Mouse (Mus musculus) heart, postnatal 36 days (tissue): ENCODE data around the gene Vmn2r74. TPM values are rescaled to one million over a fixed set of nuclear protein-coding genes. Genes with fewer than 3 reads are reported as not detected.

Source experiments
- DNase-seq, 2 experiments: peaks; one replicate each; pipeline ENCODE4 v3.0.0; 2021 to 2022
- intact Hi-C: fragments of 180-260 bp; cut with DNase I; formaldehyde crosslinking; loops from one replicate; pipeline ENCODE4 v1.15.1; 2025
- total RNA-seq, 2 experiments: library from RNA; stranded (reverse); gene quantifications; 2 replicates each; pipeline ENCODE4 v1.2.3; 2021

Vmn2r74 gene
- not detected for total RNA-seq

DNA sequence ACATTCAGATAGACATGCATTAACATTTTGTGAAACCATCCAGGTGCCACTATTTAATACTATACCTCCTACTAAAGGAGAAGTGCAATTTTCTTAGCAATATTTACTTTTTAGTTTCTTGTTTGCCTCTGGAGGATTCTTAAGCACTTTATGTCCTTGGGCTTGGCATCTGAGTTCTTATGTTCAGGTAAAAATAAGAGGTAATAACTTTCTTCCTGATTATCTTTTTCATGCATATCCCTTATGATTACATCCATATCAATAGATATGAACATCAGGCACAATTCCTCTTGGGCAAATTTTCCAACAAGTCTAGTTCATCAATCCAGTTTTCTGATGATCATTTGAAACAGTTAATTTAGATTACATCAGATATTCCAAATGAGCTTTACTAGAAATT lies at the start of gene Vmn2r74:
Gene Vmn2r74, minus strand, starts transcription at position 101 of the 400 bp plus-strand sequence.
- intact Hi-C loops, result no loop called here
- DNase-seq, result no peak

DNA sequence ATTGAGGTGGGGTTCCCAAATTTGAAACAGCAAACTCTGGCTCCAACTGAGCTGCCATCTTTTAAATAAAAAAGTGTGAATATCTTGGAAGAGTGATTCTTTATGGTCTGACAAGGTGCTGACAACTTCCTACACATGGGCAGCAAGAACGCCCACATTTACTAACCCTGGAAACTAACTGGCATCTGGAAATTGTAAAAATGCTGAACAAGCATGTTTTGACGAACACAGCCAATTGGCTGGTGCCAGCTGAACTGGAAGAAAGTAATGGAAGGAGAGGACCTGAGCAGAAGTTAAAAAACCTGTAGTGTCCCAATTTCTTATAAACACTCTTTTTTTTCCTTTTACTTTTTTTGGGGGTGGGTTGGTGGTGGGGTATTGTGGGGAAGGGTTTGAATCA lies 46.1 kb upstream of the Vmn2r74 start:
- no peak for DNase-seq
- intact Hi-C loops, result no loop called here

Other genes starting within 250 kb of the Vmn2r74 start
- not detected for gene Vmn2r72, start 206.5 kb downstream of the Vmn2r74 start, total RNA-seq
- gene Vmn2r73, start 85.4 kb downstream of the Vmn2r74 start, total RNA-seq, result not detected
- gene Vmn2r75, start 210.1 kb upstream of the Vmn2r74 start, total RNA-seq, result not detected